Mouse (Mus musculus): ENCODE measurements at regions not wholly inside any gene's neighbourhood (a gene's known extent, or its start where the extent isn't known, plus 50 kb on each side); places are given as distances from the start of the nearest gene placed in this dataset.

GRCm38 (mm10) chr13:44553363-44553762 lies 175.9 kb upstream of the Jarid2 start:
- DNase-seq (ENCODE audit: low read depth, low spot score), result no peak

- DNase-seq (ENCODE audit: low read depth, low spot score), result no peak
Observed at GRCm38 (mm10) chr13:44554686-44555463, 174.4 kb upstream of the Jarid2 start.

GRCm38 (mm10) chr13:44555979-44556378 lies 173.3 kb upstream of the Jarid2 start:
- DNase-seq (ENCODE audit: low read depth, low spot score), result no peak

- DNase-seq (ENCODE audit: low read depth, low spot score), result no peak
Observed at GRCm38 (mm10) chr13:44558051-44558450, 171.2 kb upstream of the Jarid2 start.

GRCm38 (mm10) chr13:44558491-44559177 lies 170.6 kb upstream of the Jarid2 start:
- no peak for DNase-seq (ENCODE audit: low read depth, low spot score)

- DNase-seq (ENCODE audit: low read depth, low spot score), result no peak
Observed at GRCm38 (mm10) chr13:44559178-44559565, 170.1 kb upstream of the Jarid2 start.

GRCm38 (mm10) chr13:44559706-44560105 lies 169.6 kb upstream of the Jarid2 start:
- no peak for DNase-seq (ENCODE audit: low read depth, low spot score)

- DNase-seq (ENCODE audit: low read depth, low spot score), result no peak
Observed at GRCm38 (mm10) chr13:44564705-44565104, 164.6 kb upstream of the Jarid2 start.

GRCm38 (mm10) chr13:44567696-44568095 lies 161.6 kb upstream of the Jarid2 start:
- DNase-seq (ENCODE audit: low read depth, low spot score), result no peak

GRCm38 (mm10) chr13:44569241-44569778 lies 160.0 kb upstream of the Jarid2 start:
- peak; percentile 5 for DNase-seq (ENCODE audit: low read depth, low spot score)

- no peak for DNase-seq (ENCODE audit: low read depth, low spot score)
Observed at GRCm38 (mm10) chr13:44573463-44573862, 155.8 kb upstream of the Jarid2 start.

- DNase-seq (ENCODE audit: low read depth, low spot score), result no peak
Observed at GRCm38 (mm10) chr13:44579215-44579614, 150.1 kb upstream of the Jarid2 start.

GRCm38 (mm10) chr13:44580156-44580736 lies 149.0 kb upstream of the Jarid2 start:
- DNase-seq (ENCODE audit: low read depth, low spot score), result no peak

GRCm38 (mm10) chr13:44580767-44581166 lies 148.5 kb upstream of the Jarid2 start:
- DNase-seq (ENCODE audit: low read depth, low spot score), result no peak

GRCm38 (mm10) chr13:44581947-44582766 lies 147.1 kb upstream of the Jarid2 start:
- DNase-seq (ENCODE audit: low read depth, low spot score), result no peak

- no peak for DNase-seq (ENCODE audit: low read depth, low spot score)
Observed at GRCm38 (mm10) chr13:44582767-44583085, 146.5 kb upstream of the Jarid2 start.

- no peak for DNase-seq (ENCODE audit: low read depth, low spot score)
Observed at GRCm38 (mm10) chr13:44583614-44584013, 145.7 kb upstream of the Jarid2 start.

GRCm38 (mm10) chr13:44584151-44584550 lies 145.1 kb upstream of the Jarid2 start:
- DNase-seq (ENCODE audit: low read depth, low spot score), result no peak

- DNase-seq (ENCODE audit: low read depth, low spot score), result no peak
Observed at GRCm38 (mm10) chr13:44584551-44584950, 144.7 kb upstream of the Jarid2 start.

- DNase-seq (ENCODE audit: low read depth, low spot score), result no peak
Observed at GRCm38 (mm10) chr13:44587846-44588245, 141.4 kb upstream of the Jarid2 start.

GRCm38 (mm10) chr13:44594645-44595044 lies 134.6 kb upstream of the Jarid2 start:
- no peak for DNase-seq (ENCODE audit: low read depth, low spot score)

- no peak for DNase-seq (ENCODE audit: low read depth, low spot score)
Observed at GRCm38 (mm10) chr13:44597666-44598065, 131.6 kb upstream of the Jarid2 start.
